Mouse (Mus musculus): ENCODE measurements around the gene Mgat4d. TPM values are rescaled to one million over a fixed set of nuclear protein-coding genes. Genes with fewer than 3 reads are reported as not detected.
A peak's percentile ranks its signal among the peaks of the same experiment; 100 is the strongest.

The Mgat4d gene
- total and polyA plus RNA-seq, 3 experiments: not detected

DNA sequence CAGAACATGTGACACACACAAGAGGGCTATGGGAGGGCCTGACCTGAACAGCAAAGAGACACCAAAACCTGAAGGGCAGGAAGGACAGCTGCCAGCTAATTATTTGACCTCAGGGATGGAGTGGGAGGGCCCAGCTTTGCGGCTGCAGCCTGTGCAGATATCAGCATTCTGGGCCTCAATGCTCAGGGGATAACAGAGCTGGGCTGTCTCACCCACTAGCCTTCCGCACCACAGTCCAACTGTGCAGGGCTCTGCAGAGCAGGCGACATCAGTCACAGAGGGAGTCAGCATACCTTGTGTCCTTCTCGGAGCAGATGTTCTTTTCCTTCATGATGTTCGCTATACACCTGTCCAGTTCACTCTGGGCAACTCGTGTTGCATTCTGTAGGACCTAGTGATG, 25.9 kb upstream of the Mgat4d start:
- no peak overlapping the region for H3K27ac ChIP-seq (ENCODE audit: control insufficient read depth, low read depth, low read length)
- no peaks in the 10 kb centered on the region for H3K27me3 ChIP-seq (ENCODE audit: control insufficient read depth in 1 of 2, insufficient read depth in 2 of 2, low read length in 2 of 2)
- no peak for DNase-seq (ENCODE audit: low read depth, low spot score)
- no peaks in the 10 kb centered on the region for H3K9me3 ChIP-seq (replicated peaks; ENCODE audit: insufficient read depth, low read length)
- no peak overlapping the region for H3K4me3 ChIP-seq (ENCODE audit: control insufficient read depth in 1 of 2, insufficient read depth in 1 of 2, low read depth in 2 of 2, low read length in 2 of 2)
- H3K79me2 ChIP-seq (ENCODE audit: control insufficient read depth, insufficient read depth, low read length, poor library complexity): no peaks in the 10 kb centered on the region
- TF ChIP-seq ETS1 (IDR thresholded peaks at IDR 0.05; ENCODE audit: low read depth, low read length): no peak
- TF ChIP-seq KAT2A (conservative IDR thresholded peaks at IDR 0.05; ENCODE audit: low read depth, low read length): no peak
- TF ChIP-seq NELFE (IDR thresholded peaks at IDR 0.05; ENCODE audit: low read depth, low read length): no peak
- TF ChIP-seq ZKSCAN1 (IDR thresholded peaks at IDR 0.05; ENCODE audit: low read depth, low read length): no peak
- TF ChIP-seq POLR2AphosphoS2 (IDR thresholded peaks at IDR 0.05; ENCODE audit: low read length): no peak
- TF ChIP-seq TCF12 (IDR thresholded peaks at IDR 0.05; ENCODE audit: low read depth, low read length): no peak
- no peak for TF ChIP-seq TAL1 (IDR thresholded peaks at IDR 0.05; ENCODE audit: low read length)
- TF ChIP-seq ELF1 (IDR thresholded peaks at IDR 0.05; ENCODE audit: low read depth, low read length): no peak
- TF ChIP-seq MYC (IDR thresholded peaks at IDR 0.05; ENCODE audit: low read depth, low read length): no peak
- TF ChIP-seq USF1 (IDR thresholded peaks at IDR 0.05; ENCODE audit: low read depth, low read length): no peak
- TF ChIP-seq ZC3H11A (IDR thresholded peaks at IDR 0.05; ENCODE audit: low read depth, low read length): no peak
- no peak for TF ChIP-seq GATA1 (IDR thresholded peaks at IDR 0.05; ENCODE audit: low read depth, low read length)
- no peak for TF ChIP-seq MXI1 (IDR thresholded peaks at IDR 0.05; ENCODE audit: low read depth, low read length)
- no peak for TF ChIP-seq TBP (IDR thresholded peaks at IDR 0.05; ENCODE audit: low read depth, low read length)
- no peak for TF ChIP-seq MEF2A (IDR thresholded peaks at IDR 0.05; ENCODE audit: extremely low read depth, insufficient replicate concordance, low read depth, low read length, poor library complexity, severe bottlenecking)
- TF ChIP-seq EP300 (IDR thresholded peaks at IDR 0.05; ENCODE audit: low read depth in 1 of 2, low read length in 2 of 2): no peak
- H3K9ac ChIP-seq (ENCODE audit: control insufficient read depth, low read depth, low read length, poor library complexity, severe bottlenecking): no peak overlapping the region
- no peaks in the 10 kb centered on the region for H3K36me3 ChIP-seq (ENCODE audit: control insufficient read depth in 1 of 2, insufficient read depth in 2 of 2, low read length in 2 of 2)
- H3K4me1 ChIP-seq (ENCODE audit: control insufficient read depth in 1 of 2, insufficient read depth in 2 of 2, low read length in 2 of 2): no peaks in the 10 kb centered on the region

DNA sequence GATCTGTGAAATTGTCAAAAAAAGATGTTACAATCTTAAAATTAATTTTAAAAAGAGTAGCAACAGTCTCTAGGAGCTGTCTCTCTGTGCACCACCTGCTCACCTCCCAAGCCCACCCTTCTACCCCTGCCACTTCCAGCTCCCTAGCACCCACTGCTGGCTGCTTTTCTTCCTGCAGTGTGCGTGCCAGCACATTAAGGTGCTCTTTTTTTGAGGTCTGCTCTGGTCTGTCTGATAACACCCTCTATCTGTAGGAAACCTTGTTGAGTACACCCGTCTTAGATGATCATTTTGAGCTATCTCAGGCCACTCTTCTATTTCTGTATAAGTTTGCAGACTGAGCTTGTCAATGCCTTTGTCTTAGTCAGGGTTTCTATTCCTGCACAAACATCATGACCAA, 25.2 kb upstream of the Mgat4d start:
- H3K79me2 ChIP-seq (ENCODE audit: control insufficient read depth, insufficient read depth, low read length, poor library complexity): no peaks in the 10 kb centered on the region
- H3K4me3 ChIP-seq (ENCODE audit: control insufficient read depth in 1 of 2, insufficient read depth in 1 of 2, low read depth in 2 of 2, low read length in 2 of 2): no peak overlapping the region
- H3K9ac ChIP-seq (ENCODE audit: control insufficient read depth, low read depth, low read length, poor library complexity, severe bottlenecking): no peak overlapping the region
- DNase-seq (ENCODE audit: low read depth, low spot score): peak; percentile 19
- no peaks in the 10 kb centered on the region for H3K4me1 ChIP-seq (ENCODE audit: control insufficient read depth in 1 of 2, insufficient read depth in 2 of 2, low read length in 2 of 2)
- no peaks in the 10 kb centered on the region for H3K27me3 ChIP-seq (ENCODE audit: control insufficient read depth in 1 of 2, insufficient read depth in 2 of 2, low read length in 2 of 2)
- no peaks in the 10 kb centered on the region for H3K9me3 ChIP-seq (replicated peaks; ENCODE audit: insufficient read depth, low read length)
- H3K36me3 ChIP-seq (ENCODE audit: control insufficient read depth in 1 of 2, insufficient read depth in 2 of 2, low read length in 2 of 2): no peaks in the 10 kb centered on the region
- H3K27ac ChIP-seq (ENCODE audit: control insufficient read depth, low read depth, low read length): no peak overlapping the region
- TF ChIP-seq NELFE (IDR thresholded peaks at IDR 0.05; ENCODE audit: low read depth, low read length): no peak
- TF ChIP-seq CTCF (IDR thresholded peaks at IDR 0.05 in 2 of 3, conservative IDR thresholded peaks at IDR 0.05 in 1 of 3; ENCODE audit: control insufficient read depth in 1 of 3, insufficient read depth in 1 of 3, low read depth in 2 of 3, low read length in 3 of 3, poor library complexity in 1 of 3, severe bottlenecking in 1 of 3): peak; percentile 29 to 39 (median 39); a peak in 5 of 6 replicates
- TF ChIP-seq POLR2AphosphoS2 (IDR thresholded peaks at IDR 0.05; ENCODE audit: low read length): no peak
- TF ChIP-seq ZKSCAN1 (IDR thresholded peaks at IDR 0.05; ENCODE audit: low read depth, low read length): no peak
- TF ChIP-seq TCF12 (IDR thresholded peaks at IDR 0.05; ENCODE audit: low read depth, low read length): 0 out of 2 replicates have a peak, but pooled peaks have one; percentile 26
- TF ChIP-seq ZNF384 (IDR thresholded peaks at IDR 0.05; ENCODE audit: low read depth, low read length): peak; percentile 33; the same call in 1 of the 2 replicates
- no peak for TF ChIP-seq POLR2AphosphoS5 (IDR thresholded peaks at IDR 0.05; ENCODE audit: borderline replicate concordance, low read depth, low read length)
- no peak for TF ChIP-seq CHD1 (IDR thresholded peaks at IDR 0.05; ENCODE audit: low read depth, low read length)

Data from MEL (cell line).